Mouse (Mus musculus) brain, embryonic 14.5 days (tissue): ENCODE results near the gene Sufu. TPM values are rescaled to one million over a fixed set of nuclear protein-coding genes. Genes with fewer than 3 reads are reported as not detected.

Experiments
- DNase-seq: peaks from one replicate; pipeline ENCODE4 v3.0.0-alpha.2; 2011; ENCODE audit warnings: low read depth
- CTCF ChIP-seq: fragments of 200-500 bp; IDR thresholded peaks from 2 replicates; pipeline ENCODE4 v1.5.1; 2012; ENCODE audit warnings: inconsistent platforms, mild to moderate bottlenecking, moderate library complexity, borderline replicate concordance; ENCODE audit not compliant: insufficient read depth, insufficient read length; ENCODE audit errors: extremely low read depth
- POLR2A ChIP-seq: fragments of 200-500 bp; IDR thresholded peaks from 2 replicates; pipeline ENCODE4 v1.6.1; 2012; ENCODE audit warnings: mild to moderate bottlenecking, inconsistent platforms, borderline replicate concordance; ENCODE audit not compliant: poor library complexity, insufficient read depth, insufficient read length, severe bottlenecking; ENCODE audit errors: extremely low read depth
- polyA plus RNA-seq: library from polyadenylated mRNA; depleted of rRNA; stranded (reverse); fragments of >200 nt; gene quantifications from 2 replicates; pipeline ENCODE4 v1.2.3, GENCODE M21; 2012; rRNA removed

Gene Sufu
- 21.8 and 26.0 TPM in 2 replicates for polyA plus RNA-seq

DNA sequence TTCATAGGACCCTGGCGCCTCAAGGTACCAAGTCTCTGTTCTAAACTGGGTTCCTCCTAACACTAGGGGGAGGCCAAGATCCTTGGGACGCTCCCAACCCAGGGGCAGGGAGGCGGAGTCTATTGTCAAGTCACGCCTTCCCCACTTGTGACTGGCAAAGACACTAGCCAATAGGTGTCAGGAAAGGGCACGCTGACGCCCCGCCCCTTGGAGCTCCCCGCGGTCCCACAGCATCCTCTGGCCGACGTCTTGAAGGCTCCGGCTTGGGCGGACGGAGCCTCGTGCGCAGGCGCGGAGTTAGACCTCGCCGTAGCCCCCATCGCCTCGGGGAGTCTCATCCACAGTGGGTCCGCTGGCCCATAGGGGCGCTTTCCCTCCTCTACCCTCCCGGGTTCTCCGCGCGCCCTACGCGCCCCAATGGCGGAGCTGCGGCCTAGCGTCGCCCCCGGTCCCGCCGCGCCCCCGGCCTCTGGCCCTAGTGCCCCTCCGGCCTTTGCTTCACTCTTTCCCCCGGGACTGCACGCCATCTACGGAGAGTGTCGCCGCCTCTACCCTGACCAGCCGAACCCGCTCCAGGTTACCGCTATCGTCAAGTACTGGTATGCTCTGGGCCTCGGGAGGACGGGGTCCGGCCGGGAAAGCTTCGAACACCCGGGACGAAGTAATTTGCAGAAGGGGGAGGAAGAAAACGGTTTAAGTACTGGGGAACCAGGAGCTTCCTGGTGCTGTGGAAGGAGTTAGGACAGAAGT is at the start of gene Sufu:
Sufu (plus strand) TSS at position 211 of the 750 bp plus-strand sequence.
- peak; percentile 100 for DNase-seq
- TF ChIP-seq CTCF (peak; percentile 86), POLR2A (peak; percentile 68; the same call in 1 of the 2 replicates)

GRCm38 (mm10) chr19:46347146-46347545 is 49.5 kb upstream of the Sufu start:
- no peak for TF ChIP-seq CTCF
- no peak for TF ChIP-seq POLR2A
- DNase-seq, result no peak

GRCm38 (mm10) chr19:46347936-46348668 is 48.6 kb upstream of the Sufu start:
- TF ChIP-seq POLR2A, result no peak
- no peak for TF ChIP-seq CTCF
- DNase-seq, result no peak

GRCm38 (mm10) chr19:46348761-46349458 is 47.8 kb upstream of the Sufu start:
- peak; percentile 84 for TF ChIP-seq POLR2A
- no peak for TF ChIP-seq CTCF
- peak; percentile 94 for DNase-seq

- no peak for TF ChIP-seq POLR2A
- no peak for TF ChIP-seq CTCF
- no peak for DNase-seq
These were observed 47.1 kb upstream of the Sufu start for GRCm38 (mm10) chr19:46349550-46349949.

DNA sequence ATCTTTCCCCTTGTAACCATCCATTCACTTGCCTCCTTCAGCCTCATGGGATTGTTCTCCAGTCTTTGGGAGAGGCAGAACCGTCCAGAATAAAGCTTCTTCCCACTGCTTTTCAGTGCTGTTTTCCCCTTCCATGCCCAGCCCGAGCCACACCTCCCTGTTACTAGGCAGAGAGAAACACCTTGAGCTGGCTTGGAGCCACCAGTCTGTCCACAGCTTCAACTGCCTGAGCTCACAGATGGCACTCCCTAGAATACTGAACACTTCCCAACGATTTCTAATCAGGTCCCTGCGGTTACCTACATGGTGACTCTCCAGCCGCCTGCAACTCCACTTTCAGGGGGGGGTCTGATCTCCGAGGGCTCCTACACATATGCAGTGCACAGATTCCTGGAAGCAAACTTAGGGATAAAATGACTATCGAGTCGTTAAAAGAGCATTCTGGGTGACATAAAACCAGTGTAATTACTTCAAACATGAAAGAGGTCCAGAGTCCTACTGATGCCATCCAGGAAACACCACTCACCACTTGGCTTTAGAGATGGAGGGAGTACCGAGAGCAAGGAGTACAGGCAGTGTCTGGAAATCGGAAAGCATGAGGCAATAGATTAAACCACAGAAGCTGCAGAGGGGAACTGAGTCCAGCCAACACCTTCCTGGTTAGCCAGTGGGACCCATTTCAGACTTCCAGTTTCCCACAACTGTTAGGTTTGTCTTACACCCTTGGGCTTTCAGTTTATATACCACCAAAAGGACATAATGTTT is 46.3 kb upstream of the Sufu start, which contains the start of gene 2310034G01Rik:
2310034G01Rik (minus strand) TSS at position 135 of the 765 bp plus-strand sequence.
- TF ChIP-seq POLR2A (no peak), CTCF (no peak)
- DNase-seq, result no peak

DNA sequence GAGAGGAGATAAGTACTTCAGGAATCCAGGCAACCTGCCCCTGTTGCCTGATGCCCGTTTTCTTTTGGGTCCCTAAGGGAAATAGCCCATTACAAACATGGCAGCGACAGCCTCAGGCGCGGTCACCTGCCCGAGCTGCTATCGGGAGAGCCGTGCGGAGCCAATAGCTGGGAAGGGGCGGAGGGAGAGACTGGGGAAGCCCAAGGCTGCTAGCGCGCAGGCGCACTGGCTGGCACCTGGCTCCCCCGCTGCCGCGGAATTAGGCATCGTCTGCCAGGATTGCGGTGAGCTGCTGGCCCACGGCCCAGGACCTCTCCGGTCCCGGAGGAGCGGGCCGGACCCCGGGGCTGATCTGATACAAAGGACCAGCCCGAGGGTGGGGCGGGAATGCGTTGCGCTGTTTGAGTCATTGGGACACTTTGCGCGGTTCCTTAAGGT is 40.0 kb upstream of the Sufu start:
- TF ChIP-seq POLR2A (peak; percentile 30; the same call in 1 of the 2 replicates), CTCF (no peak)
- peak; percentile 97 for DNase-seq

DNA sequence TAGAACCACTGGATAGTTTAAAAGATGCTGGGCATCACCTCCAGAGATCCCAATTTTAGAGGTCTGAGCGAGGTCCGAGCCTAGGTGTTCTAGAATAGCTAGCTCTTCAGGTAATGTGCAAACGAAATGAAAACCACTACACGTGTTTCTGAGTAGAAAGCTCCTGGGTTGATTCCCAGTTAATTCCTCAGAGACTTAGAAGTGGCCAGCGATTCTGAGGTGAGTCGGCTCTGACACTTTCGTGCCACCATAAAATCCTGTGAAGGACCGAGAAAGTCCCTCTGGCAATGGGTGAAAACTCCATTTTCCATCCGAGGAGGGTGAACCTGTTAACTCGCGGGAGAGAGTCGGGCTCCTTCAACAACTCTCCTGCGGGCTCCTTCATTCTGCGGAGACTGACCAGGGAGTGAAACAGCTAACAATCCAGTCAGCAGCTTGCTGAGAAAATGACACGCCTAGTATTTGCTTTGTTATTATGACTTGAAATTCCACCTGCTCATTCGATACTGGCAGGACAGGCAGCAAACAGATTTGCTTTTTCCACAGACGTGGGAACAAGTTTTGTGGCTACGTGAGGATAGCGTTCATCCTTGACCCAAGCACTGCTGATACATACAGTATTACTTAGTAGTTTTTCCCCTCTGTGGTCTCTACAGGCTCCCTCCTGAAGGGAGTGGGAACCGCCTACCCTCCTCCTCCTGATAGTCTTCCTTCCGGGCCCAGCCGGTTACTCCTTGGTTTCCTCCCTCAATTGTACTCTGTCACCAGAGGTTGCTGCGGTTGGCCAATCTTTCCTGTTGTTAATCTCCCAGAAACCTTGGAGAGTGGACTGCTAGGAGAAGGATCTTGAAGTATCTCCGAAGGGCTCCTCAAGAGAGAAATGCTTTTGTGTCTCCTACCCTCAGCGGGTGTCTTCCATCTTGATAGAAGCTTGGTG is 39.1 kb upstream of the Sufu start:
- DNase-seq, result no peak
- no peak for TF ChIP-seq CTCF
- TF ChIP-seq POLR2A, result no peak

- DNase-seq, result no peak
- TF ChIP-seq CTCF, result no peak
- TF ChIP-seq POLR2A, result no peak
These were observed 38.3 kb upstream of the Sufu start for GRCm38 (mm10) chr19:46358381-46358780.

DNA sequence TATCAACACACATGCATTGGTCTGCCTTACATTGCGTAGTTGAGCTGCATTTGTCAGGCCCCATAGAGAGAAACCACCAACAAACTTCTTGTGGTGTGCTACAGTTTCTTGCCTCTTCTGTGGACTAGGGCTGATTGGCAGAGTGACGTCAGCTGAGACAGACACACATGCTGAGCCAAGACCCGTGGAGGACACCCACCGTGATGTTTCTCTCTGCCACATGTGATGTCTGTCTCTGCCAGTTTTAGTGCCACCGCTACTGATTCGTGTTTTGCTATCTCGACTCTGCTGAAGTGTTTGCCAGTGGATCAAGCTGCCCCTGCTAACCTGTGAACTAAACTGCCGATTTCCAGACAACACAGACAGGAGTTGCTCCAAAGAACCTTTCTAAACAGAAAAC is 34.6 kb upstream of the Sufu start:
- no peak for DNase-seq

More for the DNA sequence above, 34.6 kb upstream of the Sufu start:
- TF ChIP-seq CTCF (no peak), POLR2A (no peak)
